Mouse (Mus musculus) olfactory bulb, adult 2 months (tissue): Measurements from ENCODE around the gene Gm26965.

Experiments used
- CTCF ChIP-seq: fragments of 200-500 bp; IDR thresholded peaks from 2 replicates; pipeline ENCODE4 v1.5.1; 2012; ENCODE audit warnings: low read depth, mild to moderate bottlenecking, low read length, moderate library complexity; ENCODE audit not compliant: insufficient read depth
- POLR2A ChIP-seq: fragments of 200-500 bp; IDR thresholded peaks from 2 replicates; pipeline ENCODE4 v1.6.1; 2012; ENCODE audit warnings: mild to moderate bottlenecking, low read depth, low read length, moderate library complexity; ENCODE audit not compliant: insufficient read depth

DNA sequence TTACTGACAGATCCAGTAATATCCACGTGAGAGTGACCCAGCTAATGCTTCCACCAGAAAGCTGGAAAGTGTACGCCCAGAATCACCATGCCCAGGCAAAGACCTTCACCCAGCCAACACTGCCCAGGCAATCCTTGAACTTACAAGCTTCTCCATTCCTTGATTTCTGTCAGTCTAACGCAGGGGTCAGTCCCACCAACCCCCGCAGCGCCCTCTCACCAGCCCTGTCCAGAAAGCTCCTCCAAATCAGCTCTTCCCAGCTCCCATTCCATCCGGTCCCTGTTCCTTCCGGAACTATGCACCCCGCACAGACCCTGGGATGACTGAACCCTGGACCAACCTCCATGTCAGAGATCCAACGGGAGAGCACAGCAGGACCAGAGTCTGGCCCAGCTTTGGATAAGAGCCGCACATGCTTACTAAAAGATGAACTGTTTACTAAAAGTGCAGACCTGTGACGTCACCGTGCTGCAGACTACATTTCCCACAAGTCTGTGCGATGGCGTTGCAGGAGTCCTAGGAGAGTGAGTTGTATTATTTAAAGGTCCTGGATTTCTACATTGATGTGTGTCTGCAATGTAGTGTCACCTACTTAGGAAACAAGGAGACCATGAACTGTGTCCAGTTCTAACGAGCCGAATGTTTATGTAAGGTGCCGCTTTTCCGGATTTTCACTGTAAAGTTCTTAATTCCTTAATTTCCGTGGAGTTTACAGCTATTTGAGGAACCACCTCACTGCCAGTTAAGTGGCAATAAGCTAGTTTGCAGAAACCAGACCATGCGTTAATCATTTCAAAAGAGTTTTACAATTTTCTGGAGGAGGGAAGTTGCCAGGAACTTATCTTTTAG lies 74.6 kb downstream of the Gm26965 start, which contains the start of gene Zfp874a:
- no peak for TF ChIP-seq POLR2A
- TF ChIP-seq CTCF = no peak
